Mouse (Mus musculus) WW6 (cell line): ENCODE results near the gene Vasp.

Experiments used
- DNase-seq: peaks from one replicate; pipeline ENCODE4 v3.0.0-alpha.2; 2013; ENCODE audit warnings: low read depth, low spot score

The Vasp gene

GRCm38 (mm10) chr7:19270509-19271237, 944 bp downstream of the Vasp start:
- DNase-seq: no peak

DNA sequence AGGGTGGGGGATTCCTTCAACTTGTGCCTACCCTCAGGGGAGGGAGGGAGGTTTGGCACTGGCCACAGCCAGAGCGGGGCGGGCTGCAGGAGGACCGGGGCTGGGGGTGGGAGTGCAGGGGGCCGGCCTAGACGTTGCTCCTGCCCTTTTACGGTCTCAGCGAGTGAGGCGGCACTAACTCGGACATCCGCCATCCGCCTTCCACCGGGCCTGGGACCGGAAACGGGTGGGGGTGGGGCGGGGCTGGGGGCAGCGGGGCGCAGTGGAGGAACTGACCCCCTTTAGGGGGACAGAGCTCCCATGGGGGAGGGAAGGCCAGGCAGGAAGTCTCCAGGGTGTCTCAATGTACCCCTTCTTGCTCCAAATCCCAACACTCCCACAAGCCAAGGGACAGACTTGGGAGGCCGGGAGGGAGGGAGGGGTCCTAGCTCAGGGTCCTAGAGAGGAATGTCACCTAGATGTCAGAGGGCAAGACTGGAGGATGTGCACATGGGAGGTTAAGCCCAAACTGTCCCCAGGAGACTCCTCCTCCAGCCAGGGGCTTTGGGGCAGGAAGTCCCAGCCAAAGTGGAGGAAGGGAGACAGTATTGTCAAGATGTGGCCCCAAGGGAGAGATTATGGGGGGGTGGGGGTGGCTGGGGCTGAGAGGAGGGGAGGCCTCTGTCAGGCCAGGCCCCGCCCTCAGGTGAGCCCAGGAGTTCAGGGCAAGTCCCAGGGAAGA, 1.7 kb downstream of the Vasp start:
- DNase-seq: no peak

- no peak for DNase-seq
These were observed 2.5 kb downstream of the Vasp start for GRCm38 (mm10) chr7:19268993-19269681.

DNA sequence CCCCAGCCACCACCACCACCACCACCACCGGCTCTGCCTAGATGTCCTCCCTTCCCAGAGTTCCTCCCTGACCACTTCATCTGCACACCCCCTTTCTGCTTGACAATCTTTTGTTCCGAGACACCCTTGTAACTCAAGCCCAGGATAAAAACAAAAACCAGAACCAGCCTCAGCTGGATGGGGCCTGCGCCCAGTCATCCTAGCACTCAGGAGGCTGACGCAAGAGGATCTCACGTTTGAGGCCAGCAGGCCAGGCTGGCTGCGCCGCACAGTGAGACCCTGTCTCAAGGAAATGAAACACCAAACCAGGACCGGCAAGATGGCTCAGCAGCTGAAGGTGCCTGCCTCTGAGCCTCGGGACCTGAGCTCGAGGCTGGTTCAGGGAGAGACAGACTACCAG, 4.6 kb downstream of the Vasp start:
- DNase-seq: no peak

- DNase-seq: no peak
These were observed 5.4 kb downstream of the Vasp start for GRCm38 (mm10) chr7:19265928-19266822.

DNA sequence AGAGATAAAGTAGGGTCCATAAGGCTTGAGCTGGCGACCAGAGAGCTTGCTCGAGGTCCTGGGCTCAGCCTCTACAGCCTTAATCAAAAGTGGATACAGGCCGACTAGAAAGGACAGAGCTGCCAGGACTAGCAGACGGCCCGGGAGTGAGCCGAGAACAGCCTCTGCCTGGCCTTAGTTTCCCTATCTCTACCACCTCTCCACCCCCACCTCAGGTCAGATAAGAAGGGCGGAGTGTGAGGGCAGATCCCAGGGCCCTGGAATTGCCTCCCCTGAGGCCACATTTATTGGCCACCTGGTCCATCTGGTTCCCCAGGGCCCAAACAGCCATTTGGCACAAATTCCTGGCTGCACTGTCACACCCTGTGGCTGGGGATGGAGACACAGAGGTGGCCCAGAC, 6.5 kb downstream of the Vasp start:
- no peak for DNase-seq

GRCm38 (mm10) chr7:19258336-19258735, 13.3 kb downstream of the Vasp start:
- no peak for DNase-seq

GRCm38 (mm10) chr7:19257390-19258022, 14.1 kb downstream of the Vasp start:
- peak; percentile 90 for DNase-seq

GRCm38 (mm10) chr7:19256567-19256966, 15.1 kb downstream of the Vasp start:
- DNase-seq: no peak

GRCm38 (mm10) chr7:19255395-19255794, 16.2 kb downstream of the Vasp start:
- DNase-seq: no peak

DNA sequence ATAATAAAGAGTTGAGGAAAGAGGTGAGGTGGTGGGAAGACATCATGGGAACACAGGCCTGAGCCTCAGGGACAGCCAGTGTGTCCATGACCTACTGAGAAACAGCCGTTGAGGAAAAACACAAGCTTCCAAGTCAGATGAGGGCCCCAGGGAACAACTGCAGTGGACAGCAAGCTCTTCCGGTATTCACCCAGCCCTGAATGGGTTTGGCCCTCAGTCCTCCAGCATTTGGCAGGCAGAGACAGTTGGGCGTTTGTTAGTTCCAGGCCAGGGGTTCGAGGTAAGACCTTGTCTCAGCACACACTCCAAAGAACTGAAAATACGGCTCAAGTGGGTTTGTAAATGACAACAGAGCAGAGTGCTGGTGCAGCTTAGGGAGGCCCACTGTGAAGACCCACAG, 18.2 kb downstream of the Vasp start:
- no peak for DNase-seq

DNA sequence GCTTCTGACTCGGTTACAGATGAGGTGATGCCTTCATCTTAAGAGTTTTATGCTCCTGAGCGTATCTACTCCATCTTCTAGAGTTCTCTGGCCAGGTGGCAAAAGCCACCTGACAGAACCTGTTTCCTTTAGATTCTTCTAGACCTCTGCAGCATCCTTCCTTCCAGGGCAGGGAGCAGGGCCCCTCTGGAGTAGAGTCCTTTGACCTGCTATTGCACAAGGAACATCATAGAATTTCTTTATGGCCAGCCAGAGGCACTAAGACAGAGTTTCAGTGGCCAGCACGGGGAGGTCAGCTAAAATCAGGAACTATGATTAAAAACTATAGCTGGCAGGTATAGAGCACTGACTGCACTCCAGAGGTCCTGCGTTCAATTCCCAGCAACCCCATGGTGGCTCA, 19.5 kb downstream of the Vasp start:
- DNase-seq: no peak

GRCm38 (mm10) chr7:19247511-19247910, 24.1 kb downstream of the Vasp start:
- DNase-seq: no peak

DNA sequence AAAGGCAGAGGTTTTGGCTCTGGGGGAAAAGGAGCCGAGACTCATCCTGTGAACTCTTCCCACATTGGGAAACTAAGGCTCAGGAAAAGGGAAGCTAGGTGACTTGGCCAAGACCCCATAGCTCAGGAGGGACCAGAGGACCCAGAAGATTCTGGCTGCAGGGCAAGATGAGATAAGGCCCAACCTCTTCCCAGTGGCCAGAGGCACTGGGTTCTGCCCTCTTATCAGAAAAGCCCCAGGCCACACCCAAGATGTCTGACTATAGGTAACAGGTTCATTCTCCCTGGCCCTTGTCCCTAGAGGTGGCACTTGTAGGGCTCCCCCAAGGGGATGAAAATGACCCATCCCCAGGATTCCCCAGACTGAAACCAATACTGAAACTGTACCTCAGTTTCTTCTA, 24.8 kb downstream of the Vasp start:
- DNase-seq: no peak

- no peak for DNase-seq
These were observed 26.5 kb downstream of the Vasp start for GRCm38 (mm10) chr7:19245083-19245482.

- DNase-seq: no peak
These were observed 27.8 kb downstream of the Vasp start for GRCm38 (mm10) chr7:19243858-19244257.

DNA sequence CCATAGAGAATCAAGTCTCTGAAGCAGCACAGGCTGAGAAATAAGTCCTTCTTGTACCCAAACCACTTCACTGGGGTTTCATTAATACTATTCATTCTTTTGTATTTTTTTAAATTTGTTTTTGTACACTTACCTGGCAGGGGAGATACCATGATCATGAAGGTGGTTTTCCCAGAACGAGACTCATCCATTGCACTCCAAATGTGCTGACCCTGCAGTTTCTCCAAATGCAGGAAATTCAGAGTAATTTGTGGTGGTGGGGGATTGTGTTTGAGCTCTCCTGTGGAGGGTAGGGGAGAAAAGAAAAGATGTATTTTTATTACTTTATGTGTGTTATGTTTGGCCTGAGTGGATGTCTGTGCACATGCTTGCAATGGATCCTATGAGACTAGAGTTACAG, 29.6 kb downstream of the Vasp start:
- DNase-seq: no peak

DNA sequence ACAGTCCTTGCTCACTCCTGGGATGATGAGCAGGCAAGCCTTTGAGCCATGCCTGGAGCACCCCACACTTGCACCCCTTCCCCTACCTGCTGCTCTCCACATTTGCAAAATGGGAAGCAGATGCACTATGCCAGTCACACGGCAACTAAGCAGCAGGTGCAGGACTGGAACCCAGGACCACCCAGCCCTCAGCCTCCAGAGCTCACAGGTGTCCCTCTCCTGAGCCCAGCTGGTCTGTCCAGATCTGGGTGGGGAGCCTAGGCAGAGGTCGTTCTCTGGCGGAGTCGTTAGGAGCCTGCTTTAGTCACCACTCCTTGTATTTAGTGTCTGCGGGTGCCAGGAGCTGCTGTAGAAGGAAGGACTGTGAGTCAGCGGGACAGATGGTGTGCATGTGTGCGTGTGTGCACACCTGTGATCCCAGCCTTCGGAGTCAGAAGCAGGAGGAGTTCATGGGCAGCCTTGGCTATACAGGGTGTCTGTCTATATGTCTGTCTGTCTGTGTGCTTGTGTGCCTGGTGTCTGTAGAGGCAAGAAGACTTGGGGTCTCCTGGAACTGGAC, 30.6 kb downstream of the Vasp start:
- DNase-seq: no peak

- no peak for DNase-seq
These were observed 31.6 kb downstream of the Vasp start for GRCm38 (mm10) chr7:19239986-19240385.

GRCm38 (mm10) chr7:19239423-19239822, 32.2 kb downstream of the Vasp start:
- DNase-seq: peak; percentile 70

- no peak for DNase-seq
These were observed 33.3 kb downstream of the Vasp start for GRCm38 (mm10) chr7:19238344-19238743.
